Mouse (Mus musculus): Measurements from ENCODE around the gene Bmp5. TPM values are rescaled to one million over a fixed set of nuclear protein-coding genes. Genes with fewer than 3 reads are reported as not detected.

The Bmp5 gene
- polyA plus RNA-seq (2016; fragmentation: Nextera tagmentation; extraction: Ambion mirVana): 2.1 and 4.1 TPM in 2 replicates

DNA sequence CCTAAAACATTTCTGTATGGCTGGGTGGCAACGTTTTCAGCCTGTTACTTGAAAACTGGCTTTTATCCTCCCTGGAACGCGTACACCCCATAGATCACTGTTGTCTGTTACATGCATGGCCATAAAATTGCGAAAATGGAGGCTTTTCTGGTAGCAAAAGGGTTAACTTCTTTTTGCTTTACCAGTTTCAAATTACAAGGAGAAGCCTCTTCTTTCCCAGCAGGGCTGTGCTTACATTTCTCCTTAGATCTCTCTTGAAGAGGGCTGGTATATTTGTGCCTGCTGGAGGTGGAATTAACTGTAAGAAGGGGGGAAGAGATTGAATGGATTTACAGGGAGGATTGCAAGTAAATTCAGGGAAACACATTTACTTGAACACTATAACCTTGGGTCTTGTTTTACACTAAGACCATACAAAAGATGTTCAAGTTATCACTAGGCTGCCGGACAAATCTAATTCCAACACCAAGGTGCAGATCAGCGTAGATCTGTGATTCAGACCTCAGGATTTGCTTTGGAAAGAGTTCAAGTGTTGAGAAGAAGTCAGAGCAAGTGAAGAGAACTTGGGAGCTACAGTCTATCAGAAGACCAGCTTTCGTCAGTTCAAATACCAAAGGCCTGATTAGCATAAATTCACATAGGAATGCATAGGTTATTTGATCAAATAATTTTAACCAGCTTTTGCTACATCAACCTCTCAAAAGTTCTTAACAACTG lies at the start of gene Bmp5:
Bmp5 (plus strand) TSS at position 236 of the 717 bp plus-strand sequence.
- WGBS: 20% methylated on average over 7 of the region's 7 CpGs
- H3K4me2 ChIP-seq: peak within 1 kb of the TSS; percentile 38
- ATAC-seq (ENCODE audit: low FRiP score): no peak

DNA sequence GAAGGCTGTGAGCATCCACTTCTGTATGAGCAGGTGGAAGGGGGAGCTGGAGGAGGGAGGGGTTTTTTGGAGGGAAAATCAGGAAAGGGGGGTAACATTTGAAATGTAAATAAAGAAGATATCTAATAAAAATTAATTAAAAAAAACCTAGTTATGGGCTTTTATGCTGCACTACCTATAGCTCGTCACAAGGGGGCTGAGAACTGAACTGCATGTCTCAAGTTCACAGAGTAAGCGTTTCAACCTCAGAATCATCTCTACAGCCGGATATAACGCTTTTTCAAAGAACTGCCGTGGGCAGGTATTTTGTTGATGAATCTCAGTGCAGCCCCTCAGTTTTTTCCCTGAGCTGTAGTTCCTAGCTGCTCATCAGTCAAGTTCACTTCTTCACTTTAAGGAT lies 15.1 kb upstream of the Bmp5 start:
- ATAC-seq (ENCODE audit: low FRiP score): no peak
- 38% methylated on average over 5 of the region's 5 CpGs for WGBS
- Histone ChIP-seq H3K36me3 (replicated peaks) (no peaks in the 10 kb centered on the region), H3K27me3 (no peaks in the 10 kb centered on the region), H3K27ac (no peak overlapping the region), H3K9me3 (no peaks in the 10 kb centered on the region), H3K4me3 (replicated peaks) (no peak overlapping the region), H3K4me2 (no peak overlapping the region), H3K9ac (no peak overlapping the region), H3K4me1 (no peaks in the 10 kb centered on the region)

More for the DNA sequence above, at the start of gene Bmp5:
- Histone ChIP-seq H3K4me3 (replicated peaks) (peak within 1 kb of the TSS; percentile 18; the same call in 1 of the 2 replicates), H3K9me3 (no peaks in the 10 kb centered on the region), H3K4me1 (peaks cover 7% of the 10 kb centered on the region), H3K9ac (no peak within 1 kb of the TSS), H3K27me3 (no peaks in the 10 kb centered on the region), H3K36me3 (replicated peaks) (no peaks in the 10 kb centered on the region), H3K27ac (peak within 1 kb of the TSS; percentile 43; the same call in 1 of the 2 replicates)

DNA sequence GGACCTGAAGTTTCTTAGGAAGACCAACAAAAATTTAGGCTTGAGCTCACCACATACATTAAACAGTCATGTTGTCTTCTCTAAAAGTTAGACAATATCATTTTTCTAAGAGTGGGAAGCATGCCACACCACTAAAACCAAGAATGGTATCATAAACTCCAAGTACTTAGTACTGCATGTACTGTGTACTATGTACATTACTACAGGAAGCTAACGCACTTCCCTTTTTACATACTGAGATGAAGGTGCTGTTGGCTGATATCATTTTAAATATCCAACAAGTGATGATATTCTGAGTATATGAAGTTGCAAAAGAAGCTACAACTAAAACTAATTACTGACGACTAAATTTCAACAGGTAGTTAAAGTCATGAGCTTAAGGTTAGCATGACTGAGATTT lies 13.6 kb upstream of the Bmp5 start:
- ATAC-seq (ENCODE audit: low FRiP score): no peak
- 90% methylated on average over 2 of the region's 2 CpGs for WGBS
- Histone ChIP-seq H3K4me2 (no peak overlapping the region), H3K27me3 (no peaks in the 10 kb centered on the region), H3K27ac (no peak overlapping the region), H3K9me3 (no peaks in the 10 kb centered on the region), H3K36me3 (replicated peaks) (no peaks in the 10 kb centered on the region), H3K4me3 (replicated peaks) (no peak overlapping the region), H3K9ac (no peak overlapping the region), H3K4me1 (no peaks in the 10 kb centered on the region)

DNA sequence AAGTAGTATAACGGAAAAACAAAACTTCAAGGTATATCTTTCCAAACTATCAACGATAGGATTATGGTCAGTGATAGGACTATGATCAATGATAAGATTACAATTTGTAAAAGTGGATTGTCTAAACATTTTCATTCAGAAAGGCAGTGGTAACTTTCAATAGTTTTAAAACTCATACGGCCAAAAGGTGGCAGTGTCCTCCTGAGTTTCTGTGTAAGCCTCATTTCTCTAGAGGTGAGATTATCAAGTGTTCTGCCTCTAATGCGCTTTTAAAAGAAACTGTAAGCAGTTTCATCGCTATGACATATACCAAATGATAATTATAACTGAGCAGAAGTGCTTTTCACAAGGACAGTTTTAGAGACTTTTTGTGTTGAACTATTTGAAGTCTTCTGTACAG lies 12.7 kb upstream of the Bmp5 start:
- H3K27me3 ChIP-seq: no peaks in the 10 kb centered on the region
- H3K27ac ChIP-seq: no peak overlapping the region
- no peak overlapping the region for H3K9ac ChIP-seq
- ATAC-seq (ENCODE audit: low FRiP score): no peak
- H3K4me3 ChIP-seq (replicated peaks): no peak overlapping the region
- H3K4me1 ChIP-seq: no peaks in the 10 kb centered on the region
- H3K4me2 ChIP-seq: no peak overlapping the region
- H3K9me3 ChIP-seq: no peaks in the 10 kb centered on the region
- 44% methylated on average over 5 of the region's 5 CpGs for WGBS
- no peaks in the 10 kb centered on the region for H3K36me3 ChIP-seq (replicated peaks)

DNA sequence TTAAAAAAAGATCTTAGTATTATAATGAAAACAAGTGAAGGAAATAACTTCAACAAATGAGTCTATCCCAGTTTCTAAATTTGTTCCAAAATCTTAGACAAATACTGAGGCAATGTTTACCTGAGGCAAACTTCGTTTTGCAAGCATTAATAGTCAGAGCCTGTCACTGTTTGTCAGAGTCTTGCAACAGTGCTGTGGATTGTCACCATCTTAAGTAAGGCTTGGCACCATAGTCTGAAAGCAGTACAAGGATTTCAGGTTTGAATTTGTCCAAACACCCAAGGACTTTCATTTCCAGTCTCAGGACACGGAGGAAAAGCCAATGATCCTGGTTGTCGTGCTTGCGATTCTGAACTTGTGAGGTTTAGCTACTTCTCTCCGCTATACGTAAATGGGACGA lies 10.4 kb upstream of the Bmp5 start:
- no peaks in the 10 kb centered on the region for H3K27me3 ChIP-seq
- ATAC-seq (ENCODE audit: low FRiP score): no peak
- no peaks in the 10 kb centered on the region for H3K36me3 ChIP-seq (replicated peaks)
- no peak overlapping the region for H3K4me2 ChIP-seq
- no peak overlapping the region for H3K4me3 ChIP-seq (replicated peaks)
- H3K27ac ChIP-seq: no peak overlapping the region
- 91% methylated on average over 7 of the region's 7 CpGs for WGBS
- no peaks in the 10 kb centered on the region for H3K4me1 ChIP-seq
- H3K9ac ChIP-seq: no peak overlapping the region
- no peaks in the 10 kb centered on the region for H3K9me3 ChIP-seq

DNA sequence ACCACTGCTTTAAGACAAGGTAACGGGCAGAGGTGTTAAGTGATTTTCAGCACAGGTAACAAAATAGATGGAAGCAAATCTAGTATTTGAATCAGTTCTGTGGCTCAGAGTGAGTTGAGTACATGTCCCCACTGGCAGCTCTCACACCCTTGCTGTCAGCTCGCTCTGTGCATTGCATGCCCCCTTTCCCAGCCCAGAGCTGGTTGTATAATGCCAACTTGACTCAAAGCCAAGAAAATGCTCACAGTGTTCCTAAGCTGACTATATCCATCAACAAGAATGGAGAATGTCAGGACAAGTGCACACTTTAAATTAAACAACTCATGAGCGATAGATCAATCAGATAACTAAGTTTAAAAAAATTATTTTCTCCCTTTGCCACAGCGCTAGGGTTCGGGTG lies 8.6 kb upstream of the Bmp5 start:
- 88% methylated on average over 5 of the region's 5 CpGs for WGBS
- no peaks in the 10 kb centered on the region for H3K9me3 ChIP-seq
- no peak overlapping the region for H3K27ac ChIP-seq
- no peaks in the 10 kb centered on the region for H3K4me1 ChIP-seq
- H3K4me2 ChIP-seq: no peak overlapping the region
- no peaks in the 10 kb centered on the region for H3K36me3 ChIP-seq (replicated peaks)
- H3K27me3 ChIP-seq: no peaks in the 10 kb centered on the region
- no peak for ATAC-seq (ENCODE audit: low FRiP score)
- no peak overlapping the region for H3K9ac ChIP-seq
- H3K4me3 ChIP-seq (replicated peaks): no peak overlapping the region

DNA sequence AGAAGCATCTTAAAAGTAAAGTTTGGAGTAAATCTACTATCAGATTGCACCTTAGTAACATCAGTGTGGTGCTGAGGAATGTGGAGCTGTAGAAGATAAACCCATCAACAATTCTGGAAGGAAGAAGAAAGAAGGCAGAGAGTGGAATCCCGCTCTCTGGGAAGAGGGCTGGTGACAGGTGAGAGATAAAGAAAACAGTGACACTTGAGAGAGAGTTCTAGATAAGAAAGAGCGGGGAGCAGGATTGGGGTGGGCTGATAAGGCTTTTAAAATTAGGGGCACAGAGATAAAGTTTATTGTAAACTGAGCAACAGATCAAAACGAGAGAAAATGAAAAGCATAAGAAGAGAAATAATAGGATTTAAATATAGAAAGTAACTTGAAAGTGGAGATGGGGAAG lies 6.1 kb upstream of the Bmp5 start:
- Histone ChIP-seq H3K4me3 (replicated peaks) (no peak overlapping the region), H3K9ac (no peak overlapping the region), H3K4me1 (no peaks in the 10 kb centered on the region), H3K9me3 (no peaks in the 10 kb centered on the region), H3K27ac (no peak overlapping the region), H3K4me2 (no peak overlapping the region), H3K36me3 (replicated peaks) (no peaks in the 10 kb centered on the region), H3K27me3 (no peaks in the 10 kb centered on the region)
- 77% methylated on average over 3 of the region's 3 CpGs for WGBS
- no peak for ATAC-seq (ENCODE audit: low FRiP score)

DNA sequence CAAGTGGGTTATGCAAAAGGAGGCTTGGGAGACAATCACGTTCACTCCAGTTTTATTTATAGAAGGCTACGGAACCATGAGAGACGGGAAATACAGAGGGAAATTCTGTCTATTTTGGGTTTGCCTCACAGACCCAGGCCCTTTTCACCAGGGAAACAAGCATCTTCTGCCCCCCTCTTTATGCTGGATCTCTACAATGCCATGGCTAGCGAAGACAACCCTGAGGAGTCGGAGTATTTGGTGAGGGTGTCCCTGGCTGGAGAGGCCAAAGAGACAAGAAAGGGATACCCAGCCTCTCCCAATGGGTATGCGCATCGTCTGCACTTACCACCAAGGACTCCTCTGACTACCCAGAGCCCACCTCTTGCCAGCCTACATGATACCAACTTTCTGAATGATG lies 989 bp downstream of the Bmp5 start:
- Histone ChIP-seq H3K27me3 (no peaks in the 10 kb centered on the region), H3K4me2 (peak overlapping the region; percentile 38), H3K36me3 (replicated peaks) (no peaks in the 10 kb centered on the region), H3K9ac (no peak overlapping the region), H3K27ac (no peak overlapping the region), H3K4me3 (replicated peaks) (0 out of 2 replicates have a peak overlapping the region, but pooled peaks have one; percentile 18), H3K4me1 (peaks cover 12% of the 10 kb centered on the region), H3K9me3 (no peaks in the 10 kb centered on the region)
- ATAC-seq (ENCODE audit: low FRiP score): no peak
- 46% methylated on average over 7 of the region's 7 CpGs for WGBS

DNA sequence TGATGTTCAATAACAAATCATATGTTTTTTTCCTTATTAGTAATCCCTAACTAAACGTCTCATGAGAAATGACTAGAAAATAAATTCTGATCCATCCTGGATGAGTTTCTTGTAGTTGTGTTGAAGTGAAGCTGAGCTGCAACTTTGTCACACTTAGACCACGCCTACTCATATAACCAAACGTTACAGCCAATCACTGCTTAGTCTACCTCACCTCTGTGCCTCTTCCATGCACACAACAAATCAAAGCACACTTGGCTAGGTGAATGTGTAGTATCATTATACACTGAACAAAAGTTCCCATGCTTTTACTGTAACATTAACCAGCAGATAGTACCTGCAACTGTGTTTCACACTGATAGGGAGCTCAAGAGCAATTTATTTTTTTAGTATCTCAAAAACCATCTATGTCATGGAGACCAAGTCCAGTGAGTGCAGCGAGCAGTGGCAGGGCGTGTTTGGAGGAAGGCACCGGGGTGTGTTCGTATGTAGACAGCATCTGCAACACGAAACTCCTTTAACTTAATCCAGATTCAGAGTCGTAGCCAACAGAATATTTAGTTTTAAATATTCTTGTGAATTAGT lies 3.7 kb downstream of the Bmp5 start:
- H3K4me1 ChIP-seq: peaks cover 17% of the 10 kb centered on the region
- 61% methylated on average over 9 of the region's 9 CpGs for WGBS

DNA sequence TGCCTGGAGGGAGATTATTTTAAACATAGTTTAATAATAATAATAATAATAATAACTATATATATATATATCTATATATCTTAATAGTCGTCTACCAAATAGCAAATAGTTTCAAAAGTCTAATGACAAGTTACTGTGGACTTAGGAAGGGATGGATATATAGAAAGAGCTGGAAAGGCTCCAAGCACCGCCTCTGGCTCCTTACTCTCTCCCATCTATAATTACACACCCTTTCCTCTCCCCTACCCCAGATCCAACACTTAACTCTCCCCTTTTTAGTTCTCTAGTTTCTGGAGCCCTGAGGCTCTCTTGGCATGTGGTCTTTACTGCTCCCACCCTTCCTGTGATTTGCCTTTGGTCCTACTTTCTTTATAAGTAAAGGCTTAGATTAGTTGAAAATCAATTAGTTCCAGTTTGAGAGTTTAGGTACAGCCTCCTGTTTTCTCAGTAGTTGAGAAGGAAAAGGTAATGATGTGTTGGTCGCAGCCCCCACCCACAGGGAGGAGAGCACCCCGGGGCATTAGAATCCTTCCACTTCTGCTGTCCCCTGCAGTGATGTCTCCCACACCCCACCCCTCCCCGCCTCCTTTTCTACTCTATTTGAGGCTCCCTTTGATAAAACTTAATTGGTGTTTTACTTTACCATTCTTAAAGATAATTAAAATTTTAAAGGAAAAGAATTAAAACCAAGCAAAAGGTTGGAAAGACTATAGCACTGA lies 5.6 kb downstream of the Bmp5 start:
- Histone ChIP-seq H3K36me3 (replicated peaks) (no peaks in the 10 kb centered on the region), H3K9me3 (no peaks in the 10 kb centered on the region), H3K27me3 (no peaks in the 10 kb centered on the region), H3K4me3 (replicated peaks) (no peak overlapping the region), H3K4me2 (0 out of 2 replicates have a peak overlapping the region, but pooled peaks have one; percentile 4), H3K27ac (no peak overlapping the region), H3K9ac (no peak overlapping the region), H3K4me1 (peaks cover 11% of the 10 kb centered on the region)
- WGBS: 17% methylated on average over 5 of the region's 5 CpGs
- ATAC-seq (ENCODE audit: low FRiP score): peak; percentile 41; the same call in 1 of the 2 replicates

More for the DNA sequence above, 3.7 kb downstream of the Bmp5 start:
- H3K9me3 ChIP-seq: no peaks in the 10 kb centered on the region
- no peak for ATAC-seq (ENCODE audit: low FRiP score)
- H3K36me3 ChIP-seq (replicated peaks): no peaks in the 10 kb centered on the region
- H3K27me3 ChIP-seq: no peaks in the 10 kb centered on the region
- H3K9ac ChIP-seq: no peak overlapping the region
- no peak overlapping the region for H3K4me3 ChIP-seq (replicated peaks)
- H3K4me2 ChIP-seq: peak overlapping the region; percentile 15; the same call in 1 of the 2 replicates
- no peak overlapping the region for H3K27ac ChIP-seq

DNA sequence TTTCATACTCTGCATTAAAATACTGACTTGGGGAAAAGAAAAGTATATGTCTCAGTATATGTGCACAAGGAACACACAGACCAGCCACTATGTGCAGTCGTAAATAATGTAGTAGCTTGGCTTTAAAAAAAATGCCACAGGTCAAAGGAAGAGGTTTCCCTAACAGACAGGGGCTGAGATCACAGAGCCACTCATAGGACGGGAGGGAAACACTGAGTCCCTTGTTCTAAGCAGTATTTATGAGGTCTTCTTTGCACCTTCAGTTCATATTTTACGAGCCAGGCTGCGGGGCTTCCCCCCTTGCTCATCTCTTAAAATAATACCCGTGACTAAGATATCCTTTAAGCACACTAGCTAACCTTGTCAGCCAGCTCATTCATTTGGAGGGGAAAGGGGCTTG lies 6.4 kb downstream of the Bmp5 start:
- Histone ChIP-seq H3K4me3 (replicated peaks) (no peak overlapping the region), H3K27ac (no peak overlapping the region)
- WGBS: 29% methylated on average over 5 of the region's 5 CpGs

DNA sequence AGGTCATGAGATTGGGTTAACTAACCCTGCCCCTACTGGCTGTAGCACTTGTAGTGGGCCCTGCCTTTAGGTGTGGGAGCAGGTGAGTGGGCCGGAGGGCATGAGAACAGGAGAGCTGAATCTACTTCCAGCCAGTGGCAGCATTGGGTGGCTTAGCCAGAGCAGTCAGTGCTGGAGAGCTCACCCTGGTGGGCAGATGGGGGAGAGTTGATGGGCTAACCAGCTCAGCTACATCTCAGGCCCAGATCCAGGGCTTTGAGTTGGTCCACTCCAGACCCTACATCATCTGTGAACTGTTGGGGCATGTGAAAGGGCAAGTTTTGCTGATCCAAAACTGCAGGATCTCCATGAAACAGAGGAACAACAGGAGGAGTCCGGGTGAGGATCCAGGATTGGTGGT lies 8.4 kb downstream of the Bmp5 start:
- WGBS: 92% methylated on average over 2 of the region's 2 CpGs
- Histone ChIP-seq H3K36me3 (replicated peaks) (no peaks in the 10 kb centered on the region), H3K27ac (no peak overlapping the region), H3K9ac (no peak overlapping the region), H3K4me3 (replicated peaks) (no peak overlapping the region), H3K4me1 (peaks cover 11% of the 10 kb centered on the region), H3K9me3 (no peaks in the 10 kb centered on the region), H3K4me2 (no peak overlapping the region), H3K27me3 (no peaks in the 10 kb centered on the region)
- no peak for ATAC-seq (ENCODE audit: low FRiP score)

More for the DNA sequence above, 6.4 kb downstream of the Bmp5 start:
- Histone ChIP-seq H3K4me1 (peaks cover 11% of the 10 kb centered on the region), H3K4me2 (0 out of 2 replicates have a peak overlapping the region, but pooled peaks have one; percentile 9), H3K9me3 (no peaks in the 10 kb centered on the region), H3K27me3 (no peaks in the 10 kb centered on the region), H3K36me3 (replicated peaks) (no peaks in the 10 kb centered on the region), H3K9ac (no peak overlapping the region)
- ATAC-seq (ENCODE audit: low FRiP score): no peak; the same call in 1 of the 2 replicates
